Mouse (Mus musculus) A20 (cell line): ENCODE results near the gene Smurf1.

Experiments
- DNase-seq: peaks from one replicate; pipeline ENCODE4 v3.0.0-alpha.2; 2011; ENCODE audit warnings: low read depth, low spot score

Smurf1 gene

DNA sequence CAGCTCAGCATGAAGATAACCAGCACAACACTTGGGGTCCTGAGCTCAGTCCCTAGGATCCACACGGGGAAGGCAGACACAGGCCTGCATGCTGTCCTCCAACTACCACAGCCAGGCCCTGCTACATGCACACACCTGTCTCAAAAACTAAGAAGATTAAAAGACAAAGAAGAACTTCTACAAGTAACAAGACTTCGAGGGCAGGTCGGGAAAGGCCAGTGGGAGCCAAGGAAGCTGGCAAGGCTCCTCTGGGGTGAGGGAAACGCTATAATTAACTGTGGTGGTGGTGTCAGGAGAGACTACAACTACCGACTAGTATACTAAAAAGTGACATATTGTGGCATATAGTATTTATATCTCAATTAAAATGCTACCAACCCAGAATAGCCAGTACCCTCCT, 49.8 kb downstream of the Smurf1 start:
- no peak for DNase-seq

DNA sequence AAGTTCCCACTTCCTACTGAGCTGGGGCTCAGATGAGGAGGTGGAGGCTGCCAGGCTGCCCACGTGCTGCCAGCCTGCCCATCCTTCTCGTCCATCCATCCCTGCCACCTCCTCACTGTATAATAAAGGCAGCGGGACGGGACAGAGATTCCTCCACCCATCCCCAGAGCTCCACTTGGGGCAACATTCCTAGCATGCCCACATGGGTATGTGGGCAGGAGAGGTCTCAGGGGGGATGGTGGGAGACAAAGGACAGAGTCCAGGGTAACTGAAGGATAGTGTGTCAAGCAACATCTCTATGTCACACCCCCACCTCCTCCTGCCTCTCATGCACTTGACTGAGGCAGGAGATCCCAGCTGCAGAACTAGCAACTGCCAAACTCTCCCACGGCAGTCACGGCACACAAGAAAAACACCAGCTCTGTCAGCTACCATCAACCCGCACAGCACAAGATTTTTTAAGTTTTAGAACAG, 51.2 kb downstream of the Smurf1 start:
- DNase-seq: no peak

DNA sequence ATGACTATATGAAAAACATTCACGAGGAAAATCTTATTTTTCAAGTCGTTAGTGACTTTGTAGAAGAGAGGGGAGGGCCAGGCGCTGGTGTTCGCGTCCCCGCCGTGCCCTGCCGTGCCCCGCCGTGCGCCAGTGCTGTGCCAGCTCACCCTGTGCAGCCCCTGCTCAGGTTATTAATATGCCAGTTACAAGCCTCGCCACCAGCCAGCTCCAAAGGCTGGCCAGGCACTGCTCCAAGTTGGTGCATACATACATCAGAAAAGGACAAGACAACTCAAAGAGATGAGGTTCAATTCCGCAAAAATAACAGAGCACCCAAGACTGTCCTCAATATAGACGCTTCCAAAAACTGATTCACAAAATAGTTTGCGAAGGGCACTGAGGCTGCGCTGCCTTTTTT, 51.7 kb downstream of the Smurf1 start:
- DNase-seq: no peak

DNA sequence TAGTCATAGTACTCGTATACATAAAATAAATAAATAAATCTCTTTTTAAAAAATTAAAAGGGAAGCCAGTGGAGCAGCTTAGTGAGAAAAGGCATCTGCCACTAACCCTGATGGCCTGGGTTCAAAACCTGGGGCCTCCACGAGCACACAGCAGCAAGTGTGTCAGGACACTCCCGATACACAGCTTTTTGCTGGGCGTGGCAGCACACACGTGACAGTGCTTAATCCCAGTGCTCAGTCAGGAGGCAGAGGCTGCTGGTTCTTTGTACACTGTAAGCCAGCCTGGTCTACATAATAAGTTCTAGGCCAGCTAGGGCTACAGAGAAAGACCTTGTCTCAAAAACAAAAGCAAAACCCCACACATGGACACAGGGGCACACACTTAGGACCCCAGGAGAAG, 52.3 kb downstream of the Smurf1 start:
- no peak for DNase-seq

GRCm38 (mm10) chr5:144912519-144913310, 52.9 kb downstream of the Smurf1 start:
- no peak for DNase-seq

DNA sequence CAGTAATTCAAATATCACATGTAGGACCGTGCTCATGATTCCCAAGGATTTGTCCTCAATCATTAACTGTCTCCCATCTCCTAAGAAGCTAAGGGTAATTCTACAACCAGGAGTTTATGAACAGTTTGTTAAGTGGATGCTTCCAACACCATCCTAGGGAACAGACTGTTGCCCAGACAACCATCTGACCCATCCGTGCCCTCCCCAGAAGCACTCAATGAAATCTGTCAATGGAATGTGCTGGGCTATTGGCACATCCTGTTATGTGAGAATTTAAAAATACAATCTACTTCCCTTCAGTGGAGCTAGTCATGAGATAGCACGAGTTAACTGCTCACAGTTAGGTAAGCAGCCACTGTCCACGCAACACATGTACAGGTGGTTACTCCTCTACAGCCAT, 56.1 kb downstream of the Smurf1 start:
- no peak for DNase-seq

DNA sequence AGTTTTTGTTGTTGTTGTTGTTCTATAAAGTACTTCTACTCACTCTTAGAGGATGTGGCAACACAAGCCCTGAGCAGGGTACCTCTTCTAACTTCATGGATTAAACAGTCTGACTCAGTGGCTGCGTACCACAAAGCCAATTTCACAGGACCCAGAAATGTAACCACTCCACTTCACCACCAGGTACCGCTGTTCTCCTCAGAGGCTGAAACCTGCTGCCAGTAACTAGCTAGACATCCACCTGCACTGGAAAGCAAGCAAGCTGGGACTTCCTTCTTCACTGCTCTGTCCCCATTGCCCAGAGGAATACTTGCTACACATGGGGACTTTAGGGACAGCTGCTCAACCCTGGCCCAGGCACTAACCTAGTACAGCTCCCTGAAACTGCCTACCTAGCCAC, 58.1 kb downstream of the Smurf1 start:
- peak; percentile 42 for DNase-seq

- no peak for DNase-seq
These were observed 61.1 kb downstream of the Smurf1 start for GRCm38 (mm10) chr5:144904356-144905134.

GRCm38 (mm10) chr5:144901791-144902190, 63.9 kb downstream of the Smurf1 start:
- no peak for DNase-seq

- no peak for DNase-seq
These were observed 64.6 kb downstream of the Smurf1 start for GRCm38 (mm10) chr5:144901035-144901434.

- DNase-seq: no peak
These were observed 67.1 kb downstream of the Smurf1 start for GRCm38 (mm10) chr5:144898448-144899052.

DNA sequence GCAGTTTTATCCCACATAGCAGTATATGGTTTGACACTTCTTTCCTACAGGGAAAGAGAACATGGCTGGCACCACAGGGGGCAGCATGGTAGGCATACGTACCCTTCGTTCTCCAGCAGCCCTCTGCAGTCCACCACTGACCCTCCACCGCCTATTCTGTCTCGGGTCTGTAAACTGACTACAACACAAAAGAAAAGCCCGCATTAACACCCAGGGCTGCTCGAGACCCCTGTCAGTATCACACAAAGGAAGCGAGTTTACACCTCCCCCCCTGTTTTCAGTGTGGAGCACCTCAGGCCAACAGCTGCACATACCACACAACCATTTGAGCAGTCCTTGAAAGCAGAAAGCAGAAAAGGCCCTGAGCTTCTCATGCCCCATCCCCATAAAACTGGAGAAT, 67.8 kb downstream of the Smurf1 start:
- no peak for DNase-seq

GRCm38 (mm10) chr5:144891276-144891675, 74.4 kb downstream of the Smurf1 start:
- no peak for DNase-seq

GRCm38 (mm10) chr5:144885968-144886650, 79.5 kb downstream of the Smurf1 start:
- no peak for DNase-seq

GRCm38 (mm10) chr5:144884629-144885217, 80.9 kb downstream of the Smurf1 start:
- no peak for DNase-seq

- no peak for DNase-seq
These were observed 83.8 kb downstream of the Smurf1 start for GRCm38 (mm10) chr5:144881670-144882399.

DNA sequence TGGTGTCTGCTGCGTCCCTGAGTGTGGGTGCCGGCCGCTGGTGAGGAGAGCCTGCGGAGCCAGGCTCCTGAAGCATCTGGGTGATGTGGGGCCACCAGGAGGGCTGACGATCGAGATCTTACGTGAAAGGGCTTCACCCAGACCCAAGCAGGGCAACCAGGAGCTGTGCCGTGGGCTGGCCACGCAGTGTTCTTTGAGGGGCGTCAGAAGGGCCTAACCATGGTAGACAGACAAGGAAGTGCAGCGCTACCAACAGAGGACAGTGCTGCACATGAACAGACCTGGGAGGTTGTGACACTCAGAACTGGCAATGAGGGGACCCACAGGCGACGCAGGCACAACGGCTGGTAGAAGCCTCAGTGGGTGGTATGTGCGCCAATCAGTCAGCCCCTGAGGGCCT, 88.6 kb downstream of the Smurf1 start:
- DNase-seq: no peak

GRCm38 (mm10) chr5:144875892-144876291, 89.8 kb downstream of the Smurf1 start:
- DNase-seq: peak; percentile 65

GRCm38 (mm10) chr5:144875227-144875626, 90.4 kb downstream of the Smurf1 start:
- no peak for DNase-seq

DNA sequence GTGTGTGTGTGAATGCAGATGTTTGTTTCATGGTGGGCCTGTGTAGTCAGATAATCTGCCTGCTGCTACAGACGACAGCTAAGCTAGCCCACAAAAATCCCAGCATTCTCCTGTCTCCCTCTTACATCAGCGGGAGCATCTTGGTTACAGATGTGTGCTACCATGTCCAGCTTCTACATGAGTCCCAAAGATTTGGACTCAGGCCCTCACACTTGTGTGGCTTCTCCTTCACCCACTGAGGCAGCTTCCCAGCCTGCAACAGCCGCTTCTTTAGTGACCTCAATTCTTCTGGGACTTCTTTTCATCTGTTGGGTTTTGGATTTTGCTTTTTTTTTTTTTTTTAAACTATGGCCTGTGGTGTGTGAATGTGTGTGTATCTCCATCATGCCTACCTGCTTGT, 92.8 kb downstream of the Smurf1 start:
- no peak for DNase-seq

DNA sequence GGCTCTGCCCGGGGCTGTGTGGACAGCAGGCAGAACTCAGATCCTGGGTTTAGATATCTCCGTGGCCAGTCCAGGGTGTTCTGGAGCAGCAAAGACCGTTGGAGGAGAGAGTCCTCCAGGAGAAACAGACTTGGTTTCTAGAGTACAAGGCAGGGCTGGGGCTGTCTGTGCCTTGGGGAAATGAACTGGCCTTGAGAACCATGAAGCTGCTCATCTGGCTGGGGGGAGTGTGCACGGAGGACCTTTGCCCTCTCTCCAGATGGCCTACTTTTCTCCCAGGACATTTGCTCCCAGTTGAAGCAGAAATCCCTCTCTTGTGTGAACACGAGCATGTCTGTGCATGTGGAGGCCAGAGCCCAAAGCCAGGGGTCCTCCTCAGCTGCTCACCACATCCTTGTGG, 93.3 kb downstream of the Smurf1 start:
- no peak for DNase-seq
